Mouse (Mus musculus): ENCODE data around the gene Bloc1s4.
A peak's percentile ranks its signal among the peaks of the same experiment; 100 is the strongest.

Bloc1s4 gene

DNA sequence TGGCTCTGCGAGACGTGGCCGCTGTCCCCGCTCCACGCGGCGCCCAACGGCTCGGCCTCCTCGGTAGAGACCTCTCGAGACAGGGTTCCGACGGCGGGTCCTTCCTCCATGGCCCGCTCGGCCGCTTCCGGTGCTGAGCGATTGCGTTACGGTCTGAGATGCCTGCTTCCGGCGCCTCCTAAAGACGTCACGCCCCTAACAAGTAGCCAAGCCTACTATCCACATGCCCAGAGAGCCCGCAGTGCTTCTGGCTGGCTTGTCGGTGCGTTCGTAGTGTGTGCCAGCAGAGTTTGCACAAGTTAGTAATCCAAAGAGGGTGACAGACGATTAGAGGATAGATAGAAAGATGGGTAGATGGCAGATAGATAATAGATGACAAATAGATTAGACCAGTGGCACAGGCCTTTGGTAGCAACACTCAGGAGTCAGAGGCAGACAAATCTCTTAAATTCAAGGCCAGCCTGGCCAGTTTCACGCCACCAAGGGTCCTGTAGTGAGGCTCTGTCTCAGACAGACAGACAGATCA lies at the start of gene Bloc1s4:
Bloc1s4 (minus strand) TSS at position 115 of the 526 bp plus-strand sequence.
- peak; percentile 89 for DNase-seq (ENCODE audit: low read depth, low spot score)

DNA sequence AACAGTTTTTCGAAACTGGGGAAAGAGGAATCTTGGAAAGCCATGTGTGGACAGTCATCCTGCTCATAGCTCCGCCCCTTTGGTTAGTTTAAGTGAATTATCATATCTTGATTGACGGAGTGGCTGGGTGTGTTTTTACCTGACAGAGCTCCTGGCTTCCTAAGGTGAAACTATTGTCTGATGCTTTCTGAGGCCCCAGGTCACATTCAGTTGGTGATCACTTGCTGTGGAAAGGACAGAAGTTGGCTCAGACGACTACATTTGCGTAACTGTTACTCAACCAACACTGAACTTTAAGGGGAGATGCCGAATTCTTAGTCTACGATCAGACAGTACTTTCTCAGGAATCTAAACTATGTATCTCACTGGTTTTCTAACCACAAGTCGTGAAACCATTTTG lies 48.8 kb upstream of the Bloc1s4 start:
- peak; percentile 77 for DNase-seq (ENCODE audit: low read depth, low spot score)

DNA sequence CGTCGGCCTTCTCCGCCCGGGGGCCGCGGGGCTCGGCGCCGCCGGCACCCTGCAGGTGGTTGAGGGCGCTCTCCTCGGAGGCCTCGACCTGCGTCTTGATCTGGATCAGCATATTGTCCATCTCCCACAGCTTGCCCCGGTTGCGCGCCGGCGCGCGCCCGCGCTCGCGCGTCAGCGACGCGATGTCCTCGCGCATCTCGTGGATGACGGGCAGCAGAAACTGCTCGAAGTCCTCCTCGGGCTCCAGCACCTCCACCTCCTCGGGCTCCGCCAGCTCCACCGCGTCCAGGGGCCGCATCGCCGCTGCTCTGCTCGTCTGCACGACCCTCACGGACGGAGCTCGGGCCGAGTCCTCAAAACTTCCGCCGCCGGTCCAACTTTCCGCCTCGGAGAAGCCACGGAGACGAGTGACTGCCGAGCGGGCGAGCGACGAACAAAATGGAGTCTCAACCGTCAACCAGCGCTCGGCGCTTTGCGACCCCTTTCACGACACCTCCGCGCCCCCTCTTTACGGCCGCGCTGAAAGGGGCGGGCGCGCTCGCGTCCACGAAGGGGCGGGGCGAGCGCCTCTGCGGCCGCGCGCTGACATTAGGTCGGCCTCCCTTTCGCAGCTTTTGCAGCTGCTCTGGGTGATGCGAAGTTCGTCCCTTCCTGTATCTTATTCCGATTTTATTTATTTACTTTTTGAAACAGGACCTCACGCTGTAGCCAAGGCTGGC lies 48.0 kb upstream of the Bloc1s4 start, which contains the start of gene Mrfap1:
Mrfap1 (minus strand) TSS at position 477 of the 719 bp plus-strand sequence.
- peak; percentile 91 for DNase-seq (ENCODE audit: low read depth, low spot score)

DNA sequence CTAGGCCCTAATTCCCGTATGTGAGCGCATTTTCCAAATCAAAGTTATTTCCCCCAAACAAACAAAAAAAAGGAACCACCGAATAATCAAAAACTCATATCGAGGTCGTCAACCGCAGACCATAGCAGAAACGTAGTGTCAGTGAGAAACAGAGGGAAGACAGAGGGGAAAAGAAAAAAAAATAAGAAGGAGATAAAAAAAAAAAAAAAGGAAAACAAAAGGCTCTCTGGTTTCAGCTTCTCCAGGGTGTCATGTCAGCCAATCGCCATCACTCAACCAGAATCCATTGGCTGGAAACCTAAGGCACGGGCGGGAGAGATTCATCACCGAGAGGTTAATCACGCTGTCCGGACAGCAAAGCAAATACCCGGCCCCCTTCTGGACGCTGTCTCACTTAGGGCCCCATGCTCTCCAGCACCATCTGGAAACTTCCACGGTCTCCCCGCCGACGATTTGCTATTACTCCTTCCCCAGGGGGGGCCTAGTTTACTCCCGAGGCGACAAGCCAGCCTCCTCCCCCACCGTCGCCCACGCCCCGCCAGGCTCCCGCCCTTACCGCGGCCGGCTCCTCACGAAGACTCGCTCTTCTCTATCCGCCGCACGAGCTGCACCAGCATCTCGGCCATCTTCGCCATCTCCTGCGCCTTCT lies 47.3 kb upstream of the Bloc1s4 start:
- peak; percentile 86 for DNase-seq (ENCODE audit: low read depth, low spot score)

DNA sequence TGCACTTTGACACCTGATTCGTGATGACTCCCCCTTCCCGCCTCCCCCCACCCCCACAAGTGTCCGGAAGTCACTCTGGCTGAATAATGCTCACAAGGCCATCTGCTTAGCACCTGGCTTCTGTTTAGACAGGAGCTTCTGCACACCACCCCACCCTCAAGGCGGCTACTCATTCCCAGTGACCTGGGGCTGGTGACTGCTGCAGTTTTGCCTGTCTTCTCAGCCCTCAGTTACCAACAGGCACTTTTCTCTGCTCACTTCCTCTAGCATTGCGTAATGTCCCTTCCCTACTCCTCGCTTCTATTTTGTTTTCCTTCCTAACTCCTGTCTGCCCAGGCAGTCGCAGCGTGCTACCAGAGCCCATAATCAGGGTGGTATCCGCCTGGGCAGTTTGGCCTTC lies 43.4 kb upstream of the Bloc1s4 start:
- DNase-seq (ENCODE audit: low read depth, low spot score), result peak; percentile 41

DNA sequence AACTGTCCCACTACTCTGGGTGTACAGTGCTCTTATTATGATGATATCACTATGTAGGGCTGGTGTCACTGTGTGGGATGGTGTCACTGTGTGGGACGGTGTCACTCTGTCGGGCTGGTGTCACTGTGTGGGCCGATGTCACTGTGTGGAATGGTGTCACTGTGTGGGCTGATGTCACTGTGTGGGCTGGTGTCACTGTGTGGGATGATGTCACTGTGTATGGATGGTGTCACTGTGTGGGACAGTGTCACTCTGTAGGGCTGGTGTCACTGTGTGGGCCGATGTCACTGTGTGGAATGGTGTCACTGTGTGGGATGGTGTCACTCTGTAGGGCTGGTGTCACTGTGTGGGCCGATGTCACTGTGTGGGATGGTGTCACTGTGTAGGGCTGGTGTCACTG lies 37.6 kb upstream of the Bloc1s4 start:
- no peak for DNase-seq (ENCODE audit: low read depth, low spot score)

DNA sequence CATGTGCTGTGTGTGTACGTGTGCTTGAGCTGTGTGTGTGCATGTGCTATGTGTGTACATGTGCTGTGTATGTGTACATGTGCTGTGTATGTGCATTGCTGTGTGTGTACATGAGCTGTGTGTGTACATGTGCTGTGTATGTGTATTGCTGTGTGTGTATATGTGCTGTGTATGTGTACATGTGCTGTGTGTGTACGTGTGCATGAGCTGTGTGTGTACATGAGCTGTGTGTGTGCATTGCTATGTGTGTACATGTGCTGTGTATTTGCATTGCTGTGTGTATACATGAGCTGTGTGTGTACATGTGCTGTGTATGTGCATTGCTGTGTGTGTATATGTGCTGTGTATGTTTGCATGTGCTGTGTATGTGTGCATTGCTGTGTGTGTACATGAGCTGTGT lies 31.1 kb upstream of the Bloc1s4 start:
- DNase-seq (ENCODE audit: low read depth, low spot score), result no peak

DNA sequence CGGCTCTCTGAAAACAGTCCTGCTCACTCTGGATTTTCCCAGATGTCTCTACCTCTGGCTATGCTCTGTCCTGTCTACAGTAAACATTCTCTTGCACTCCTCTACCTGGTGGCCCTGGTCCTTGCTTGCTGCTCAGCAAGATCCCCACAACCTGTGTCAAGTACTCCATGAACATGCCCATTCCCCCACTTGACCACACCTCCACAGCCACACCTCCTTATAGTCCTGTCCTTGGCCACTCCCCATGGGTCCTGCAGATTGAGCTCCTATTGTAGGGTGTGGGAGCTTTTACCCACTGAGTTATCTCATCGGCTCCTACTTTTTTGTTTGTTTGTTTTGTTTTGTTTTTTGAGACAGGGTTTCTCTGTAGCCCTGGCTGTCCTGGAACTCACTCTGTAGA lies 30.5 kb upstream of the Bloc1s4 start:
- DNase-seq (ENCODE audit: low read depth, low spot score), result no peak

DNA sequence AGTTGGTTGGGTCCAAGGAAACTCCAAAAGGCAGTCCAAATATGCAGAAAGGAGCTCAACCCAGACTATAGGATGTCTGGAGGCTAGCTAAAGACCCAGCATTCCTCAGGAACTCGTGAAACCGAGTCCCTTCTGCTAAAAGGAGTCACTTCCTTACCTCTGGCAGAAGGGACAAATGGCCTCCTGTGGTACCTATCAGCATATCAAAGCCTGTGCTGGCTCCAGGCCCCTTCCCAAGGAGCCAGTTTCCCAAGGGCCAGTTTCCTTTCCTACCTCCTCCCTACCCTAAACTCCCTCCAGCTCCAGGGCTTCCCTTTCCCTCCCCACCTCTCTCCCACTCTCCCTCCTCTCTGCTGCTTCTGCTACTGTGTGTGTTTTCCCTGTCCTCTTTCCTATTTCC lies 28.7 kb upstream of the Bloc1s4 start:
- no peak for DNase-seq (ENCODE audit: low read depth, low spot score)

DNA sequence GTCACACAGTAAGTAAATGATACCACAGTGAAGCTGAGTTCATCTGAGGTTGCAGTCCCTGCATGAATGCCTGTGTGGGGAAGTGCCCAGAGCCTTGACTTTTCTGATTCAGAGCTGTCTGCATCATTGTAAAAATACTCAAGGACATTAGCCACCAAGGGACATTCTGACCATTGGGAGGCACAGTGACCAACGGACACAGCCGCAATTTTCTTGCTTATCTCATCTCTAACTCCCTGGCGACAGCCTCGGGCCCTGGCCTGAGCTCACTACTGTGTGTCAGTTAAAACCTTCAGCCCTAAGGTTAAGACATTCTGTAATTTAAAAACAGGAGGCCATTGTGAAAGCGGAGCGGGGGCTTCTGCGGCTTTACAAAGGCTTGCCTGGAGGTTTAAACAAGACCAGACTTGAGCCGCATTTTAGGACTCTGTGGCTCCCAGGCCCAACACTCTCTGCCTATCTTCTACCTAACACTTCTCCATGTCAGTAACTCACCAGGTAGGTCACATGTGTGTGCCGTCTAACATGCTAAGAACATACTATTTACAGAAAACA lies 27.6 kb upstream of the Bloc1s4 start:
- no peak for DNase-seq (ENCODE audit: low read depth, low spot score)

DNA sequence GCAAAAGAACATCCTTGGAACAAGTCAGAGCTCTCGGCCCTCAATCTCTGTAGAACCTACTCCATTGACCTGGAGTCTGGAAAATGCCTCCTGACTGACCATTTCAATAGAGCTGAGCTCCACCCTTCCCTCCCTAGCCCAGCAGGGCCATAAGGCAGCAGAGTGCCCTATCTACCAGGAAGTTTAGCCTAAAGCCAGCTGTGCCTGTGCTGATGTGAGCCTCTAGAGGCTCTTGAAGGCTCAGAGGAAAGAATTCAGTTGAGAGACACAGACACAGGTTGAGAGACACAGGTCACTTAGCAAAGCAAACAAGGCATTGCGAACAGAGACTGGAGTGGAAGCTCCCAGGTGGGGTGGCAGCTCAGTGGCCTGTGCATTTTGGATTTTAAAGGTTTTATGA lies 26.9 kb upstream of the Bloc1s4 start:
- DNase-seq (ENCODE audit: low read depth, low spot score), result no peak

DNA sequence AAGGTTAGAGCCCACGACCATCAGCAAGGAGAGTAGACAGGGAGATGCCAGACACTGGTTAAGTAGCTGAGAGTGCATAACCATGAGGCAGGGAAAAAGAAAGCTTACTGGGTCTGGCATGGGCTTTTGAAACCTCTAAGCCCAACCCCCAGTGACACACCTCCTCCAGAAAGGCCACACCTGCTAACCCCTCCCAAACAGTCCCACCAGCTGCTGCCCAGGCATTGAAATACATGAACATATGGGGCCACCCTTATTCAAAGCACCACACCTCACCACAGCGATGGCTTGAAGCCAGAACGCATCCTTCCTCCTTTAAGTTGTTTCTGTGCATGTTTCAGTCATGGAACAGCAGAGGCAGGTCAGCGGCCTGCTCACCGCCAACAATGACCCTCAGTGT lies 24.1 kb upstream of the Bloc1s4 start:
- DNase-seq (ENCODE audit: low read depth, low spot score), result no peak

DNA sequence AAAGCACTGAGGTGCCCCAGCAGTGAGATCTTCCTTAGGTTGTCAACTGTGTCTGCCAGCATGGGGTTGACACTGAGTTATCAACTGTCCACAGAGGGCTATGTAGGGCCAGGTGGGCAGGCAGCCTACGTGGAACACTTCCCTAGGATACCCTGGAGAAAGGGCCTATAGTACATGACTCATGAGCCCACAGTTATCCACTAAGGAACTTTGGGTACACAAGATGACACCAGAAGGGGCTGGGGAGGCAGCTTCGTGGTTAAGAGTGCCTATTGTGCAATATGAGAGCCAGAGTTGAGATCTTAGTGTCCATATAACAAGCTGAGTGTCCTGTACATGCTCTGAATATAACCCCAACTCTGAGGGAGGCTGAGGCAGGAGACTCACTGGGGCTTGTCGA lies 21.2 kb upstream of the Bloc1s4 start:
- DNase-seq (ENCODE audit: low read depth, low spot score), result no peak

DNA sequence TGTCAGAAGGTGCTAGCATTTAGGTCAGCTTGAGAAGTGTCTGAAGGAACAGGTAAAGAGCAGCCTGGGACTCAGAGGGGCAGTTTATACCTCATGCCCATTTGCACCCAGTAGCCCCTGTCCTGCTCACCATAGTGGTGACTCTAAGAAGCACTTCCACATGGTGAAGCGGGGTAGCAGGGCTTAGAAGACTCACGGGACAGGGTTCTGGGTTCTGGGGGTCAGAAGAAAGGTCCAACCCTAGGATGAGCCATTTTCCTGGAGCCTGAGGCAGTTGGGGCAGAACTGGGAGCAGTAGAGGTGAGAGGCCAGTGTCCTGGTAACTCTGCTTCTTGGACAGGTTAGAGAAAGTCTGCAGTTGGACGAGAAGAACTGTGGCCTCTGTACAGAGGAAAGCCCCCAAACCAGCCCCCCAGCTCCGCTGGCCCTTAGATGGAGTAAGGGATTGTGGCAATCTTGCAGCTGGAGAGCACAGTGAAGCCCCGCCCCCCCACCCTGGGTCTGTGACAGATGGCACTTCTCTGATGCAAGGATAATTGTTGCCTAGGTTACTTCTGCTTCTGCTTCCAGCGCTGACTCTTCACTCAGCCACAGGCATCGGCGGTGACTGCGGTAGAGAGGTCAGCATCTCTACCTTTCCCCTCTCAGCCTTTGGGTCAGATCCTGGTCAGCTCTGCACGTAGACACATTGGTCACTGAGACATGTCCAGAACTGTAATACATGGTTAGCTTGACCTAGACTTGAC lies 18.7 kb upstream of the Bloc1s4 start:
- no peak for DNase-seq (ENCODE audit: low read depth, low spot score)

DNA sequence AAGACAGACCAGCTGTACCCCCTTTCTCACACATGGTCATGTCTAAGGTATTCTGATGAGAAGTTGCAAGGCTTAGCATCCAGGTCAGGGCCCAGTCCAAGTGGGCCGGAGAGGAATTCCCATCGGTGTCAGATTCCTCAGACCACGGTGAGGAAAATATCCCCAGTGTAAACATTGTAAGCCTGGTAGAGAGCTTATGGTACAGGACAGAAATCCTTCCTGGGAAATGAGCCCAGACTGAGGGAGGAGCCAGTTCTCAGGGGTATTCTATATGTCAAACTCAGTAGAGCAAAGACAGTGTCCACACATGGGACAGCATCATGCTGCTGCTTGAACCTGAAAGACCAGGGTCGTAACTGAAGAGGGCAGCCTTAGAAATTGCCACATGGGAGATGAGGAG lies 11.4 kb upstream of the Bloc1s4 start:
- DNase-seq (ENCODE audit: low read depth, low spot score), result peak; percentile 47

DNA sequence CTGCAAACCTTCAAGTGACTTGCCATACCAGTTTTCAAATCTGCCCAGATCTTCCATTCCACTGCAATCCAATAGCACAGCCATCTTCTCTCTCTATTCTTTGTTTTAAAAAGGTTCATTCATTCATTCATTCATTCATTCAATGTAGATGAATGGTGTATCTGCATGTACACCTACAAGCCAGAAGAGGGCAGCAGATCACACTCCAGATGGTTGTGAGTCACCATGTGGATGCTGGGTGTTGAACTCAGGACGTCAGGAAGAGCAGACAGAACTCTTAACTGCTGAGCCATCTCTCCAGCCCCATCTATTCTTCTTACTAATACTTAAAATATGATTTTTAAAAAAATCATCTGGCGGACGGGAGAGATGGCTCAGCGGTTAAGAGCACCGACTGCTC lies 8.6 kb upstream of the Bloc1s4 start:
- peak; percentile 56 for DNase-seq (ENCODE audit: low read depth, low spot score)

DNA sequence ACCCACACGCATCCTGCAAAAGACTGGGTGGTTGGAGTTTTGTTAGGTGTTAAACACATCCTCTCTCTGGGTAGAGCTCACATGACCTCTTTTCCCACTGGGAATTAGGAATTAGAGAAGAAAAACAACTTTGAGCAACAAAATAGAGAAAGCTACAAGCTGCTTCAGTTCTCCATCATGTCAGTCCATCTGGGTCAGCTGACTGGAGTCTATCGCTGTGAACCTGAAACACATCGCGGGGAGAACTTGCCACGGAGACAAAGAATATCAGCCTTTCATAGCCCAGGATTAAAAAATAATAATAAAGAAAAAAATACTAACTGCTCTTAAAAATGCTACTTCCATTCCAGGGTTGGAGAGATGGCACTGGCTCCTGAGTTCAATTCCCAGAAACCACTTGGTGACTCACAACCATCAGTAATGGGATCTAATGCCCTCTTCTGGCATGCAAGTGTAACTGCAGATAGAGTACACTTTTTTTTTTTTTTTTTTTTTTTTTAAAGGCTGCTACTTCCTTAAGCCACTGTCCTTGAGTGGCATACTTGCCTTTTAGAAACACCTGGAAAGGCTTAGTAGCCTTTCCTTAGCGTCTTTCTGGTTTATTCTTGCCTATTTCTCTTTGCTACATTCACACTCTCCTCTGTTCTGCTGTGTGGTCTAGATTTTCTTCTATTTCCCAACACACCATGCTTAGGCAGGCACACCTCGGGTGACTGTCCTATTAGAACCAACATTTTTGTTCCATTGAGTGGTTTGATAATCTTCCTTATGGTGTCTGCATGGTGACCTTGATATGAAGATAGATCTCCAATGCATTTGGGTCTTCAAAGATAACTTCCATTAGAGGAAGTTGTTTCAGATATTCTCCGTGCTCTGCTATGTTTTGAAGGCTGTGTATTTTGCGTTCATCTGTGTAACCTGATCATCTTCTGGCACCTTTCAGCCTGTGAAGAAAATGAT lies 1.9 kb upstream of the Bloc1s4 start:
- DNase-seq (ENCODE audit: low read depth, low spot score), result peak; percentile 48

DNA sequence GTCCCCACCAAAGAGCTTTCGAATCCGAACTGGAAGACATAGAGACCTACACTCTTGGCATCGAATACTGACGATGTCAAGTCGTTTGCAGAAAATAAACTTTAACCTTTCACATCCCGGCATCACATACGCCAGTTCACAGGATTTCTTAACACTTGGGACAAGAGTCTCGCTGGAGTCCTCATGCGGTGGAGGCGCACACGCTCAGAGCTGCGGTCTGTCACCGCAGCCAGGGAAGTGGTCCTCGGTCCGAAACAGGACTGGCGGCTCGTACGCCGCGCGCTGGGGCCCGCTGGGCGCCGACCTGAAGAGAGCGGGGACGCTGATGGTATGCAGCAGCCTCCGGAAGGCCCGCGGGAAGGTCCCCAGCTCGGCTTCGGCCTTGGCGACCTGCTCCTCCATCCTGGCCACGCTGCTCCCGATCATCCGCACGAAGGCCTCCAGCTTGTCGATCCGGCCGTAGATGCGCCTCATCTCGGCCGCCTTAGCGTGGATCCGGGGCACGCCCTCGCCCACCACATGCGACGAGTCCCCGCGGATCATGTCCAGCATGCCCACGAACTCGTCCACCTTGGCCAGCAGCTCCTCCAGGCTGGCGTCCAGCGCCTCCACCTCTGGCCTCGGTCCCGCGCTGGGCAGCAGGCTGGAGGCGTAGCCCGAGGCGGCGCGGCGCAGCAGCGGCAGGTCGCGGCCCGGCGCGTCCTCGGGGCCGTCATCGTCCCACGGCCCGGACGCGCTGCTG lies 485 bp downstream of the Bloc1s4 start:
- peak; percentile 20 for DNase-seq (ENCODE audit: low read depth, low spot score)

DNA sequence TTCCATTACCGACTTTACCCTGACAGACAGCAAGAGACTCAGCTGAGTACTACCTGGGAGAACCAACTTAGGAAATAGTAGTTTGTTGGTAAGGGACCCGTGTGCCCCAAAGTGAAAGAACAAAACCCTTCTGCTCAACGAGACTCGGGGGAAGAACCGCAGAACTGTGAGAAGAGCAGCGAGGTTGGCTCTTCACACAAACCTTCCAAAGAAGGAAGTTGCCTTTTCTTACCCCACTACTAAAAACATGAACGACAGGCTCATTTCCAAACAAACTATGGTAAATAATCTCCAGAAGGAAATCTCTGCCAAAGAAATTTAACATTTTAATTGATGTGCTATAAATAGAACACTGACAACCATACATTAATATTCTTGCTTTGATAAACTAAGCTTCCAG lies 1.4 kb downstream of the Bloc1s4 start:
- no peak for DNase-seq (ENCODE audit: low read depth, low spot score)

DNA sequence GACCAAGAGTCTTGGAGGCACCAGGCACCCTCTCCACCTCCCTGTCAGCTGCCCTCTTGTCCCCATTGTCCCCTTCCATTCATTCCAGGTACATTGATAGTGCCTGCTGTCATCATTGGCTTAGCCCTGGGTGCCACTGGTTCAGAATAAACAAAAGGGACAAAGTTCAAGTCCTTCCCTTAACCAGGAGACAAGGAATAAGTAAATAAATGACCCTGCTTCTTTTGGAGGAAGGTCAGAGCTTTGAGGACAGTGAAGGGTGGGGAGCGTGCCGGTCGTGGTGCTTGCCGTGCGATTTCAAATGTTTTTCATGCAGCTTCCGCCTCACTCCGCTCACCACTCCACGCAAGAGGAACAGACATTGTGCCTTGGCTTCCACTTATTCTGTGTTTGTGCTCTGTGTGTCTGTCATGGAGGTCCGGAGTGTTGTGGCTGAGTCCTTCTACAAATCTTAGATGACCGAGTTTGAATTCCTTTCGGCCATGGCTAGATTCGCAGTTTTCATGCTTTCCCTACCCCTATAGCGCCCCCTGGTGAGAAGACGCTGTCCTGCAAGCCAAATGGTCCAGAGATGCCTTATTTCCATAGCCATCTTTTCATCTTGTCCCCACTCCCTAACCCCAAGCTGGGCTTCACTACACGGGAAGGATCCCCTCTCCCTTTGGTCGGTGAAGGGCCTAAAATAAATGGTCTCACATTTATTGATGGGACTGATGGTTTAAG lies 6.2 kb downstream of the Bloc1s4 start:
- DNase-seq (ENCODE audit: low read depth, low spot score), result peak; percentile 86
